16 mouse cellular contexts compared by ENCODE assay signal in the genomic region with DNA sequence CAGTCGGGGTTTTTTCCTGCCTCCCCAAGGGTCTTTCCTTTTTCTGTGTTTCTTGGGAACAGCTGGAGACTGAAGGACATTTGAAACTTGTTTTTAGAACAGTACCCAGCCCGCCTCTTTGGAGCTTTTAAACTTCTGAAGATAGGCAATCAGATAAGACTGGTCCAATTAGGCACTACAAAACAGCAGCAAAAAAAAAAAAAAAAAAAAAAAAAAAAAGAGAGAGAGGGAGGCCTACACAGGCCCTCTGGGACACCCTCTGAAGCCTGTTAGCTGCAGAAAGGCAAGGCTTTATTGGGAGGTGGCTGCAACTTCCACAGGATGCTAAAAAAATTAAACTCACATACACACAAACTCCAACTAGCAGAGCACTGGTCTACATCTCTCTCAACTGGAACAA.
"Had no signal": no experiment of that assay in that cellular context is flagged by ENCODE, and none has a peak within 500 bp of the region (broad histone marks: within the 10 kb centered on the region; RNA-seq: fewer than 3 reads in every experiment).

No protein-coding gene starts in this region.

- H3K9ac ChIP-seq: limb, embryonic 12.5 days; limb, embryonic 15.5 days; liver, embryonic 14.5 days; liver, postnatal 0 days; lung, embryonic 14.5 days; midbrain, embryonic 12.5 days; midbrain, embryonic 15.5 days; neural tube, embryonic 12.5 days; neural tube, embryonic 15.5 days had no signal

- DNase-seq: kidney, adult 11 months; left cerebral cortex, postnatal 4 days; lung, embryonic 14.5 days; right cerebral cortex, postnatal 14 days; right cerebral cortex, postnatal 4 days had no signal

- H3K4me2 ChIP-seq: limb, embryonic 12.5 days; limb, embryonic 15.5 days; liver, embryonic 11.5 days; lung, embryonic 14.5 days; midbrain, embryonic 12.5 days; midbrain, embryonic 15.5 days; neural tube, embryonic 12.5 days; neural tube, embryonic 15.5 days had no signal

- H3K9me3 ChIP-seq: limb, embryonic 12.5 days; limb, embryonic 15.5 days; midbrain, embryonic 12.5 days; midbrain, embryonic 15.5 days; neural tube, embryonic 12.5 days; neural tube, embryonic 15.5 days had no signal

- H3K27me3 ChIP-seq: limb, embryonic 12.5 days; limb, embryonic 15.5 days; midbrain, embryonic 12.5 days; midbrain, embryonic 15.5 days; neural tube, embryonic 12.5 days; neural tube, embryonic 15.5 days had no signal

- H3K27ac ChIP-seq: limb, embryonic 15.5 days; liver, embryonic 14.5 days; macrophage; midbrain, embryonic 12.5 days; midbrain, embryonic 15.5 days; neural tube, embryonic 12.5 days; neural tube, embryonic 15.5 days had no signal

- H3K4me3 ChIP-seq: limb, embryonic 12.5 days; limb, embryonic 15.5 days; midbrain, embryonic 12.5 days; midbrain, embryonic 15.5 days; neural tube, embryonic 12.5 days; neural tube, embryonic 15.5 days had no signal

- ATAC-seq: liver, postnatal 0 days; lung, postnatal 0 days; midbrain, embryonic 15.5 days had no signal

- H3K4me1 ChIP-seq: limb, embryonic 12.5 days; limb, embryonic 15.5 days; midbrain, embryonic 12.5 days; midbrain, embryonic 15.5 days; neural tube, embryonic 12.5 days; neural tube, embryonic 15.5 days had no signal
